In the genomic region with DNA sequence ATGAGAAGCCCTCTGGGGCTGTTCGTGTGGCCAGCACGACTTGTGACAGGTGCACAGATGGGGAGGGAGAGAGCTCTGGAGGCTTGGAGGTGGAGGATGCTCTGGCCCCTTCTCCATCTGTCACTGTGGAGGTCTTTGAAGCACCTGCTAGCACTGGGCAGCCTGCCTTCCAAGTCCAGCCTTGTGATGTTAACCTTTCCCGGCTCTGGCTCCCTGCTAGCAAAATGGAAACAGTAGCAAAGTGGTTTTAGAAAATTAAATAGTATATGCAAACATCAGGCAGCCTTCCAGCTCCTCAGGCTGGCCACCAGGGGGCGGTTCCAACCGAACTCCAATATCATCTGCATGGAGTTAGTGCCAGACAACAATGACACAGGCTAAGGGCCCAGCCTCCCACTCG, we compare ENCODE assay signal across 9 mouse cellular contexts. TPM values are rescaled to one million over a fixed set of nuclear protein-coding genes. Genes with fewer than 3 reads are reported as not detected.
DNase-seq lines count a peak whose midpoint lies in the region; ATAC-seq and TF ChIP-seq lines count a peak whose summit lies in the region.
"Had no signal": no experiment of that assay in that cellular context is flagged by ENCODE, and none has a peak within 500 bp of the region (broad histone marks: within the 10 kb centered on the region; RNA-seq: fewer than 3 reads in every experiment).

No protein-coding gene starts in this region.

- peak; percentile 50 for TF ChIP-seq CTCF in heart, postnatal 0 days (IDR thresholded peaks at IDR 0.05; ENCODE audit: low read depth)
- TF ChIP-seq CTCF in testis, adult 2 months (IDR thresholded peaks at IDR 0.05; ENCODE audit: control insufficient read depth, insufficient read depth, insufficient replicate concordance, low read depth, low read length): 0 out of 2 replicates have a peak, but pooled peaks have one; percentile 30
- TF ChIP-seq CTCF in small intestine, adult 2 months (IDR thresholded peaks at IDR 0.05; ENCODE audit: extremely low read depth, insufficient read length, insufficient replicate concordance, low read depth, low read length): peak; percentile 71; the same call in 1 of the 2 replicates

- WGBS in heart, postnatal 0 days: 50% methylated on average over 6 of the region's 6 CpGs
- WGBS in heart, embryonic 10.5 days: 46% methylated on average over 6 of the region's 6 CpGs
- WGBS in small intestine, adult 2 months: 39% methylated on average over 6 of the region's 6 CpGs

- H3K9ac ChIP-seq in heart, postnatal 0 days (replicated peaks; ENCODE audit: low read depth, low read length): no peak overlapping the region
- H3K9ac ChIP-seq: midbrain, embryonic 12.5 days had no signal

- peaks cover 7% of the 10 kb centered on the region; the same call in 1 of the 2 replicates for H3K4me1 ChIP-seq in heart, postnatal 0 days (ENCODE audit: control insufficient read depth, insufficient read depth)
- peaks cover 39% of the 10 kb centered on the region for H3K4me1 ChIP-seq in heart, embryonic 10.5 days
- no peaks in the 10 kb centered on the region for H3K4me1 ChIP-seq in testis, adult 2 months (ENCODE audit: control insufficient read depth, insufficient read depth, low read length)
- H3K4me1 ChIP-seq in small intestine, adult 2 months (ENCODE audit: control insufficient read depth, insufficient read depth, insufficient read length, low read length): peaks cover 42% of the 10 kb centered on the region

- H3K27ac ChIP-seq in heart, postnatal 0 days (ENCODE audit: low read depth): no peak overlapping the region
- H3K27ac ChIP-seq in heart, embryonic 10.5 days: no peak overlapping the region
- no peak overlapping the region for H3K27ac ChIP-seq in testis, adult 2 months (ENCODE audit: control insufficient read depth, insufficient read depth, low read depth, low read length)
- no peak overlapping the region for H3K27ac ChIP-seq in small intestine, adult 2 months (ENCODE audit: insufficient read depth, low read depth, low read length)
- H3K27ac ChIP-seq: midbrain, embryonic 12.5 days had no signal

- H3K27me3 ChIP-seq in heart, postnatal 0 days (ENCODE audit: control insufficient read depth, insufficient read depth, low read length): no peaks in the 10 kb centered on the region
- no peaks in the 10 kb centered on the region for H3K27me3 ChIP-seq in heart, embryonic 10.5 days (ENCODE audit: insufficient read depth, poor library complexity, severe bottlenecking)
- no peaks in the 10 kb centered on the region for H3K27me3 ChIP-seq in testis, adult 2 months (ENCODE audit: control insufficient read depth, insufficient read depth, low read length)
- no peaks in the 10 kb centered on the region for H3K27me3 ChIP-seq in small intestine, adult 2 months (ENCODE audit: control insufficient read depth, insufficient read depth, low read length)
- H3K27me3 ChIP-seq: midbrain, embryonic 12.5 days had no signal

- H3K9me3 ChIP-seq in heart, postnatal 0 days (replicated peaks; ENCODE audit: control insufficient read depth, low read length): no peaks in the 10 kb centered on the region
- H3K9me3 ChIP-seq in heart, embryonic 10.5 days: no peaks in the 10 kb centered on the region
- H3K9me3 ChIP-seq: midbrain, embryonic 12.5 days had no signal

- H3K4me3 ChIP-seq in heart, postnatal 0 days (ENCODE audit: low read depth, low read length): no peak overlapping the region
- H3K4me3 ChIP-seq in heart, embryonic 10.5 days: no peak overlapping the region
- H3K4me3 ChIP-seq in testis, adult 2 months (ENCODE audit: control insufficient read depth, low read depth, low read length): no peak overlapping the region
- no peak overlapping the region for H3K4me3 ChIP-seq in small intestine, adult 2 months (ENCODE audit: low read depth, low read length)
- H3K4me3 ChIP-seq: midbrain, embryonic 12.5 days had no signal

- TF ChIP-seq POLR2A in testis, adult 2 months (IDR thresholded peaks at IDR 0.05; ENCODE audit: control insufficient read depth, low read depth, low read length): no peak
- no peak for TF ChIP-seq POLR2A in small intestine, adult 2 months (IDR thresholded peaks at IDR 0.05; ENCODE audit: low read depth, low read length)

- no peak overlapping the region for H3K4me2 ChIP-seq in heart, postnatal 0 days (ENCODE audit: low read depth, low read length)
- H3K4me2 ChIP-seq: midbrain, embryonic 12.5 days had no signal

- DNase-seq in heart, postnatal 0 days (ENCODE audit: low spot score): no peak
- DNase-seq in heart, embryonic 10.5 days (ENCODE audit: low spot score): no peak
- DNase-seq in testis, postnatal 14 days (ENCODE audit: low spot score): no peak
- peak; percentile 79 to 85 for DNase-seq in cerebellum, postnatal 10 days
- no peak for DNase-seq in adipocyte (ENCODE audit: low spot score)
- DNase-seq in left cerebral cortex, adult 8-10 months (ENCODE audit: low spot score in 2 of 2): no peak

- ATAC-seq in heart, postnatal 0 days (ENCODE audit: insufficient read depth, low read depth): no peak

- H3K36me3 ChIP-seq in heart, postnatal 0 days (replicated peaks; ENCODE audit: control insufficient read depth, insufficient read depth, low read length): no peaks in the 10 kb centered on the region
- no peaks in the 10 kb centered on the region for H3K36me3 ChIP-seq in heart, embryonic 10.5 days
- no peaks in the 10 kb centered on the region for H3K36me3 ChIP-seq in testis, adult 2 months (ENCODE audit: control insufficient read depth, insufficient read depth, low read length)
- peaks cover 11% of the 10 kb centered on the region; the same call in 1 of the 2 replicates for H3K36me3 ChIP-seq in small intestine, adult 2 months (ENCODE audit: control insufficient read depth, insufficient read depth, low read length)
- H3K36me3 ChIP-seq: midbrain, embryonic 12.5 days had no signal

- TF ChIP-seq EP300 in heart, postnatal 0 days (IDR thresholded peaks at IDR 0.05; ENCODE audit: low read depth): no peak

RNA-seq across cellular contexts. Expression of a gene that starts 14.5 kb away (rescaled TPM):
- 6.9 and 7.0 TPM in 2 replicates for total RNA-seq in heart, postnatal 0 days (2014; rRNA removed; ENCODE audit: low replicate concordance)
- 0.75 and 0.89 TPM in 2 replicates for polyA plus RNA-seq in heart, postnatal 0 days (2015; fragmentation: Nextera tagmentation; extraction: Ambion mirVana)
- polyA plus RNA-seq in heart, embryonic 10.5 days (2016; fragmentation: Nextera tagmentation; extraction: Ambion mirVana): 2.9 TPM in 2 replicates
- 32.7 and 34.2 TPM in 2 replicates for polyA plus RNA-seq in testis, adult 2 months (2012; rRNA removed)
- 46.1 and 66.7 TPM in 2 replicates for polyA plus RNA-seq in small intestine, adult 2 months (2012; rRNA removed)
- 1 to 10 TPM; 3.7 to 5.3 (median 3.8) TPM for total RNA-seq in left cerebral cortex, adult 8-10 months (2022)

RNA-seq across cellular contexts. Expression of a gene that starts 42.8 kb away (rescaled TPM):
- total RNA-seq in heart, postnatal 0 days (2014; rRNA removed; ENCODE audit: low replicate concordance): 77.6 and 82.4 TPM in 2 replicates
- 4.2 and 4.5 TPM in 2 replicates for polyA plus RNA-seq in heart, postnatal 0 days (2015; fragmentation: Nextera tagmentation; extraction: Ambion mirVana)
- polyA plus RNA-seq in heart, embryonic 10.5 days (2016; fragmentation: Nextera tagmentation; extraction: Ambion mirVana): 4.0 and 6.8 TPM in 2 replicates
- polyA plus RNA-seq in testis, adult 2 months (2012; rRNA removed): 14.3 and 18.3 TPM in 2 replicates
- polyA plus RNA-seq in small intestine, adult 2 months (2012; rRNA removed): 113 and 265 TPM in 2 replicates
- 10 to 100 TPM; 12.8 to 17.7 (median 14.5) TPM for total RNA-seq in left cerebral cortex, adult 8-10 months (2022)

Comparison
In these comparisons a context has a peak if more than half of its experiments do, and no peak if none do; other contexts are left out.
1. DNase-seq: peak in cerebellum, postnatal 10 days (2 of 2); none in heart, postnatal 0 days (single experiment), heart, embryonic 10.5 days (single experiment), testis, postnatal 14 days (single experiment), adipocyte (single experiment) and left cerebral cortex, adult 8-10 months (0 of 2).
2. Peak in every context shown above with its lines, with median percentiles within 50 percentile points of each other: CTCF ChIP-seq.